Mouse (Mus musculus) forebrain, embryonic 15.5 days (tissue): ENCODE results near the gene Slfn9. TPM values are rescaled to one million over a fixed set of nuclear protein-coding genes. Genes with fewer than 3 reads are reported as not detected.

Experiments used
- ATAC-seq: fragments of 200-750 bp; cut with Nextera tagmentation; replicated peaks from 2 replicates; pipeline ENCODE4 v1.8.0; 2017; ENCODE audit warnings: mild to moderate bottlenecking, moderate TSS enrichment, moderate library complexity
- H3K27ac ChIP-seq: fragments of 300-500 bp; sonication (generic); replicated peaks from 2 replicates; pipeline ENCODE4 v1.5.1; 2015; ENCODE audit warnings: mild to moderate bottlenecking, inconsistent platforms
- H3K27me3 ChIP-seq: fragments of 300-500 bp; sonication (generic); 2 replicates; pipeline ENCODE4 v1.6.1; 2015; ENCODE audit warnings: inconsistent platforms
- H3K36me3 ChIP-seq: fragments of 300-500 bp; sonication (generic); 2 replicates; pipeline ENCODE4 v1.6.1; 2015; ENCODE audit warnings: mild to moderate bottlenecking, inconsistent platforms
- H3K4me1 ChIP-seq: fragments of 300-500 bp; sonication (generic); 2 replicates; pipeline ENCODE4 v1.6.1; 2015; ENCODE audit warnings: inconsistent platforms
- H3K4me2 ChIP-seq: fragments of 300-500 bp; sonication (generic); replicated peaks from 2 replicates; pipeline ENCODE4 v1.6.1; 2015; ENCODE audit warnings: mild to moderate bottlenecking, inconsistent platforms
- H3K4me3 ChIP-seq: fragments of 300-500 bp; sonication (generic); 2 replicates; pipeline ENCODE4 v1.5.1; 2015; ENCODE audit warnings: mild to moderate bottlenecking, inconsistent platforms
- H3K9ac ChIP-seq: fragments of 300-500 bp; sonication (generic); replicated peaks from 2 replicates; pipeline ENCODE4 v1.6.1; 2015; ENCODE audit warnings: mild to moderate bottlenecking, inconsistent platforms
- H3K9me3 ChIP-seq: fragments of 300-500 bp; sonication (generic); 2 replicates; pipeline ENCODE4 v1.6.1; 2016; ENCODE audit warnings: inconsistent platforms
- WGBS: fragments of 180-500 bp; shearing (Covaris S2); methylation state at CpG from one replicate; pipeline ENCODE4 v1.1.7; 2015; ENCODE audit warnings: mixed read lengths; 5-methylcytosine and 5-hydroxymethylcytosine counted together
- microRNA-seq: library from miRNA; unstranded; fragments of <30 nt; microRNA quantifications from one replicate; pipeline ENCODE4, GENCODE M21; 2016
- polyA plus RNA-seq: library from polyadenylated mRNA; unstranded; fragments of >200 nt; fragmentation: Nextera tagmentation; extraction: Ambion mirVana; gene quantifications from 2 replicates; pipeline ENCODE4 v1.2.1, GENCODE M21; 2015

Slfn9 gene
- polyA plus RNA-seq, 1 experiment from 2014 or later = 5.1 TPM

DNA sequence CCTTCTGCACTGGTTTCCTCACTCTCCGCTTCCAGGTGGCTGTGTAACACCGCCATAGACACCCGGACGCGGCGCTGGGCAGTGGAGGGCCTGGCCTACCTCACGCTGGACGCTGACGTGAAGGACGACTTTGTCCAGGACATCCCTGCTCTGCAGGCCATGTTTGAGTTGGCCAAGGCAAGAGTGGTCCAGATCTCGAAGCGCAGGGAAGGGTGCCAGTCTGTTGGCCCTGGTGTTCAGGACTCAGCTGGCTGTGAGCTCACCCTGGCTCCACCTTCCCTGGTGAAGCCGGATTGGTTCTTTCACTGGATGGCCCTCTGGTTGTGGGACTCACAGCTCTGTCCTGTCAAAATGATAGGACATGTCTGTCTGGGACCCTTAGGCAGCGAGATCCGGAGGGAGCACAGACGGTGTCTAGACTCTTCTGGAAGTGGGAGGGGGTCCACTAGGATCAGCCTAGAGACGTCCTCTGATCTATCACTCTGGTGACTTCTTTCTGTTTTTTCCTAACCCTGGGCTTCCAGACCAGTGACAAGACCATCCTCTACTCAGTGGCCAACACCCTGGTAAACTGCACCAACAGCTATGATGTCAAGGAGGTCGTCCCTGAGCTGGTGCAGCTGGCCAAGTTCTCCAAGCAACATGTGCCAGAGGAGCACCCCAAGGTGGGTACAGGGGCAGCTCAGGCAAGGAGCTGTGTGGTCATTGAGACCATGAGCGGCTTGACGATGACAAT, 62.6 kb downstream of the Slfn9 start:
- H3K4me1 ChIP-seq = peaks cover 10% of the 10 kb centered on the region
- H3K9ac ChIP-seq = no peak overlapping the region
- whole genome bisulfite sequencing = 27% methylated on average over 20 of the region's 20 CpGs
- H3K36me3 ChIP-seq = no peaks in the 10 kb centered on the region
- H3K27me3 ChIP-seq = peaks cover 32% of the 10 kb centered on the region
- H3K4me3 ChIP-seq = no peak overlapping the region
- H3K27ac ChIP-seq = no peak overlapping the region
- H3K9me3 ChIP-seq = no peaks in the 10 kb centered on the region
- H3K4me2 ChIP-seq = no peak overlapping the region
- no peak for ATAC-seq

Small RNA genes lying within 50 kb of the gene (microRNA-seq; reads per million reads assigned to microRNA genes)
- gene Gm27598 (not detected), gene Mir7679 (not detected)

Other genes starting within 250 kb of the Slfn9 start
- 0.23 and 0.28 TPM in 2 replicates for gene Cct6b, start 227.5 kb downstream of the Slfn9 start, polyA plus RNA-seq
- 32.4 and 36.4 TPM in 2 replicates for gene Zfp830, start 227.5 kb downstream of the Slfn9 start, polyA plus RNA-seq
- 33.7 and 35.1 TPM in 2 replicates for gene Lig3, start 210.7 kb downstream of the Slfn9 start, polyA plus RNA-seq
- gene Rffl, start 120.6 kb downstream of the Slfn9 start, polyA plus RNA-seq = 8.7 and 10.0 TPM in 2 replicates
- 13.5 and 14.2 TPM in 2 replicates for gene Rad51d, start 101.2 kb downstream of the Slfn9 start, polyA plus RNA-seq
- gene Fndc8, start 99.7 kb downstream of the Slfn9 start, polyA plus RNA-seq = 0.23 and 0.60 TPM in 2 replicates
- gene Nle1, start 83.4 kb downstream of the Slfn9 start, polyA plus RNA-seq = 32.0 and 37.5 TPM in 2 replicates
- 1.0 and 1.3 TPM in 2 replicates for gene Unc45b, start 81.3 kb downstream of the Slfn9 start, polyA plus RNA-seq
- gene Slfn5, start 40.5 kb downstream of the Slfn9 start, polyA plus RNA-seq = 0.85 and 1.1 TPM in 2 replicates
- gene Slfn8, start 29.0 kb upstream of the Slfn9 start, polyA plus RNA-seq = 0.14 and 0.18 TPM in 2 replicates
- 0.83 TPM in 2 replicates for gene Slfn2, start 73.3 kb upstream of the Slfn9 start, polyA plus RNA-seq
- gene Slfn1, start 125.0 kb upstream of the Slfn9 start, polyA plus RNA-seq = 0.09 TPM in 1 of 2 replicates, not detected in the other
- gene Slfn4, start 183.4 kb upstream of the Slfn9 start, polyA plus RNA-seq = not detected in 2 replicates
- 0.10 and 0.15 TPM in 2 replicates for gene Slfn3, start 199.5 kb upstream of the Slfn9 start, polyA plus RNA-seq